Comparison of ENCODE assay signal across 19 mouse cellular contexts in the genomic region with DNA sequence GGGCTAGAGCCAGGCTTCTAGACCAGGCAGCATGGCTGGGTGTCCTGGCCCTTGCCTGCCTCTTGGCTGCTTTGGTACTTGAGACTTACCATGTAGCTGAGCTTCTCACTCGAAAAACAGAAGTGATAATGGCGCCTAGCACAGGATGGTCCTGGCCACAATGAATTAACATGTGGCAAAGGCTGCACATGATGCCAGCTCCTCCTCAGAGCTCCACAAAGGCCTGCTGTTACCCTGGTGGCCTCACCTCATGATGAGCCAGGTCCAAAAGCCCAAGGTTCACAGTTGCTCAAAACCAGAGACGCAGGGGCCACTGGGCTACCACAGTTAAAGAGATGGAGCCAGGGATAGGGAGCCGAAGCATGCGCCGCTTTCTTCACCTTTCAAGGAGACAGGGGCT.
DNase-seq lines count a peak whose midpoint lies in the region; ATAC-seq and TF ChIP-seq lines count a peak whose summit lies in the region.
"Had no signal": no experiment of that assay in that cellular context is flagged by ENCODE, and none has a peak within 500 bp of the region (broad histone marks: within the 10 kb centered on the region; RNA-seq: fewer than 3 reads in every experiment).

No protein-coding gene starts in this region.

- no peak for DNase-seq in cerebellum, adult 2 months
- DNase-seq in cerebellum, adult 11 months = no peak
- DNase-seq in heart, adult 2 months = no peak
- no peak for DNase-seq in midbrain, embryonic 10.5 days (ENCODE audit: low spot score)
- DNase-seq in midbrain, postnatal 0 days (ENCODE audit: low spot score) = no peak
- DNase-seq in kidney, adult 18-20 months = no peak
- DNase-seq: adrenal gland, postnatal 36 days; embryo, embryonic 11 days; gastrocnemius, postnatal 14 days; heart, postnatal 14 days; kidney, adult 8-10 months; kidney, postnatal 4 days; lung, postnatal 10 days; right cerebral cortex, postnatal 25 days had no signal

- TF ChIP-seq CTCF in cerebellum, adult 2 months (IDR thresholded peaks at IDR 0.05; ENCODE audit: borderline replicate concordance, insufficient read depth, low read depth, low read length) = no peak
- no peak for TF ChIP-seq CTCF in heart, adult 2 months (IDR thresholded peaks at IDR 0.05)
- TF ChIP-seq CTCF in midbrain, postnatal 0 days (IDR thresholded peaks at IDR 0.05) = no peak

- TF ChIP-seq POLR2A in cerebellum, adult 2 months (IDR thresholded peaks at IDR 0.05; ENCODE audit: borderline replicate concordance, insufficient read depth, low read length) = no peak
- TF ChIP-seq POLR2A in heart, adult 2 months (IDR thresholded peaks at IDR 0.05; ENCODE audit: insufficient read depth, low read depth, low read length) = no peak

- WGBS in cerebellum, adult 2 months = 51% methylated on average over 6 of the region's 6 CpGs
- 87% methylated on average over 6 of the region's 6 CpGs for WGBS in heart, embryonic 16.5 days
- WGBS in heart, adult 2 months = 87% methylated on average over 6 of the region's 6 CpGs
- 92% methylated on average over 6 of the region's 6 CpGs for WGBS in midbrain, embryonic 10.5 days
- 92% methylated on average over 6 of the region's 6 CpGs for WGBS in midbrain, postnatal 0 days
- 96% methylated on average over 6 of the region's 6 CpGs for WGBS in midbrain, embryonic 16.5 days

- no peaks in the 10 kb centered on the region for H3K79me2 ChIP-seq in heart, adult 2 months (replicated peaks; ENCODE audit: control insufficient read depth, insufficient read depth, low read length)

- H3K9ac ChIP-seq in heart, embryonic 16.5 days (ENCODE audit: low read length) = no peak overlapping the region
- H3K9ac ChIP-seq in heart, adult 2 months (ENCODE audit: low read depth, low read length) = no peak overlapping the region
- H3K9ac ChIP-seq in midbrain, postnatal 0 days (replicated peaks; ENCODE audit: low read length, poor library complexity, severe bottlenecking) = no peak overlapping the region
- H3K9ac ChIP-seq in midbrain, embryonic 16.5 days (ENCODE audit: low read depth, low read length) = no peak overlapping the region
- H3K9ac ChIP-seq: limb, embryonic 12.5 days; liver, embryonic 15.5 days had no signal

- peak overlapping the region; percentile 93 for H3K27ac ChIP-seq in cerebellum, adult 2 months (ENCODE audit: insufficient read depth, low read length)
- H3K27ac ChIP-seq in heart, embryonic 16.5 days (ENCODE audit: low read length) = 0 out of 2 replicates have a peak overlapping the region, but pooled peaks have one; percentile 34
- no peak overlapping the region for H3K27ac ChIP-seq in heart, adult 2 months
- H3K27ac ChIP-seq in midbrain, embryonic 10.5 days (replicated peaks) = peak overlapping the region; percentile 76
- H3K27ac ChIP-seq in midbrain, postnatal 0 days (ENCODE audit: low read depth, low read length) = no peak overlapping the region
- peak overlapping the region; percentile 66; the same call in 1 of the 2 replicates for H3K27ac ChIP-seq in midbrain, embryonic 16.5 days (ENCODE audit: low read length)
- H3K27ac ChIP-seq: limb, embryonic 12.5 days; liver, embryonic 15.5 days had no signal

- H3K36me3 ChIP-seq in heart, embryonic 16.5 days (ENCODE audit: control insufficient read depth, insufficient read depth) = no peaks in the 10 kb centered on the region
- no peaks in the 10 kb centered on the region for H3K36me3 ChIP-seq in heart, adult 2 months (ENCODE audit: control insufficient read depth, insufficient read depth, low read length)
- H3K36me3 ChIP-seq in midbrain, embryonic 10.5 days = no peaks in the 10 kb centered on the region
- peaks cover 6% of the 10 kb centered on the region; the same call in 1 of the 2 replicates for H3K36me3 ChIP-seq in midbrain, postnatal 0 days (ENCODE audit: insufficient read depth, low read length)
- no peaks in the 10 kb centered on the region; the same call in 1 of the 2 replicates for H3K36me3 ChIP-seq in midbrain, embryonic 16.5 days (ENCODE audit: control insufficient read depth, insufficient read depth, low read length)
- H3K36me3 ChIP-seq: limb, embryonic 12.5 days; liver, embryonic 15.5 days had no signal

- H3K4me3 ChIP-seq in cerebellum, adult 2 months (replicated peaks; ENCODE audit: insufficient read depth, low read depth, low read length) = no peak overlapping the region
- H3K4me3 ChIP-seq in heart, embryonic 16.5 days (ENCODE audit: low read length) = no peak overlapping the region
- H3K4me3 ChIP-seq in heart, adult 2 months = no peak overlapping the region
- H3K4me3 ChIP-seq in midbrain, embryonic 10.5 days = no peak overlapping the region
- no peak overlapping the region for H3K4me3 ChIP-seq in midbrain, postnatal 0 days (ENCODE audit: low read depth, low read length)
- H3K4me3 ChIP-seq in midbrain, embryonic 16.5 days (ENCODE audit: low read depth, low read length) = no peak overlapping the region
- H3K4me3 ChIP-seq: limb, embryonic 12.5 days; liver, embryonic 15.5 days; megakaryocyte, embryonic 14.5 days had no signal

- H3K4me2 ChIP-seq in heart, embryonic 16.5 days (ENCODE audit: low read depth, low read length) = no peak overlapping the region
- H3K4me2 ChIP-seq in midbrain, postnatal 0 days (ENCODE audit: low read depth, low read length, poor library complexity, severe bottlenecking) = no peak overlapping the region
- no peak overlapping the region for H3K4me2 ChIP-seq in midbrain, embryonic 16.5 days (ENCODE audit: low read length)
- H3K4me2 ChIP-seq: limb, embryonic 12.5 days; liver, embryonic 15.5 days had no signal

- ATAC-seq in heart, embryonic 16.5 days (replicated peaks; ENCODE audit: extremely low read depth, insufficient read depth, low FRiP score) = no peak
- no peak for ATAC-seq in midbrain, postnatal 0 days (ENCODE audit: low FRiP score)
- ATAC-seq in midbrain, embryonic 16.5 days = no peak

- intact Hi-C loops in heart, adult 2 months (cut with DNase I) = no loop called here

- H3K9me3 ChIP-seq in heart, embryonic 16.5 days (replicated peaks; ENCODE audit: control insufficient read depth, low read length) = no peaks in the 10 kb centered on the region
- no peaks in the 10 kb centered on the region for H3K9me3 ChIP-seq in midbrain, embryonic 10.5 days (replicated peaks)
- no peaks in the 10 kb centered on the region for H3K9me3 ChIP-seq in midbrain, postnatal 0 days (ENCODE audit: low read length)
- no peaks in the 10 kb centered on the region for H3K9me3 ChIP-seq in midbrain, embryonic 16.5 days (replicated peaks; ENCODE audit: control insufficient read depth, low read length, poor library complexity, severe bottlenecking)
- H3K9me3 ChIP-seq: limb, embryonic 12.5 days; liver, embryonic 15.5 days; megakaryocyte, embryonic 14.5 days had no signal

- no peaks in the 10 kb centered on the region for H3K27me3 ChIP-seq in cerebellum, adult 2 months (ENCODE audit: control insufficient read depth, insufficient read depth, low read length)
- H3K27me3 ChIP-seq in heart, embryonic 16.5 days (ENCODE audit: control insufficient read depth, insufficient read depth, low read length) = no peaks in the 10 kb centered on the region
- no peaks in the 10 kb centered on the region for H3K27me3 ChIP-seq in heart, adult 2 months (ENCODE audit: control insufficient read depth, insufficient read depth, low read length)
- no peaks in the 10 kb centered on the region for H3K27me3 ChIP-seq in midbrain, embryonic 10.5 days (ENCODE audit: low read depth, poor library complexity, severe bottlenecking)
- no peaks in the 10 kb centered on the region for H3K27me3 ChIP-seq in midbrain, postnatal 0 days (ENCODE audit: insufficient read depth, low read length)
- no peaks in the 10 kb centered on the region for H3K27me3 ChIP-seq in midbrain, embryonic 16.5 days (ENCODE audit: control insufficient read depth, insufficient read depth, low read depth, low read length)
- H3K27me3 ChIP-seq: limb, embryonic 12.5 days; liver, embryonic 15.5 days had no signal

- TF ChIP-seq EP300 in heart, adult 2 months (IDR thresholded peaks at IDR 0.05; ENCODE audit: insufficient read depth, low read depth, low read length) = no peak

- peaks cover 69% of the 10 kb centered on the region for H3K4me1 ChIP-seq in cerebellum, adult 2 months (ENCODE audit: control insufficient read depth, insufficient read depth, low read length)
- peaks cover 38% of the 10 kb centered on the region for H3K4me1 ChIP-seq in heart, embryonic 16.5 days (ENCODE audit: control insufficient read depth, insufficient read depth, low read length)
- peaks cover 11% of the 10 kb centered on the region for H3K4me1 ChIP-seq in heart, adult 2 months (ENCODE audit: control insufficient read depth, insufficient read depth, low read length)
- H3K4me1 ChIP-seq in midbrain, embryonic 10.5 days = peaks cover 34% of the 10 kb centered on the region
- peaks cover 13% of the 10 kb centered on the region for H3K4me1 ChIP-seq in midbrain, postnatal 0 days (ENCODE audit: insufficient read depth, low read length)
- peaks cover 23% of the 10 kb centered on the region for H3K4me1 ChIP-seq in midbrain, embryonic 16.5 days (ENCODE audit: control insufficient read depth, insufficient read depth, low read length)

Comparison
In these comparisons a context has a peak if more than half of its experiments do, and no peak if none do; other contexts are left out.
1. H3K27ac ChIP-seq: peak in cerebellum, adult 2 months (single experiment), heart, embryonic 16.5 days (single experiment), midbrain, embryonic 10.5 days (single experiment) and midbrain, embryonic 16.5 days (single experiment); none in heart, adult 2 months (single experiment) and midbrain, postnatal 0 days (single experiment).